Mouse (Mus musculus): ENCODE results near the gene 1700016H13Rik. TPM values are rescaled to one million over a fixed set of nuclear protein-coding genes. Genes with fewer than 3 reads are reported as not detected.

Gene 1700016H13Rik
- polyA plus RNA-seq, 1 experiment from 2014 or later = 0.25 TPM

DNA sequence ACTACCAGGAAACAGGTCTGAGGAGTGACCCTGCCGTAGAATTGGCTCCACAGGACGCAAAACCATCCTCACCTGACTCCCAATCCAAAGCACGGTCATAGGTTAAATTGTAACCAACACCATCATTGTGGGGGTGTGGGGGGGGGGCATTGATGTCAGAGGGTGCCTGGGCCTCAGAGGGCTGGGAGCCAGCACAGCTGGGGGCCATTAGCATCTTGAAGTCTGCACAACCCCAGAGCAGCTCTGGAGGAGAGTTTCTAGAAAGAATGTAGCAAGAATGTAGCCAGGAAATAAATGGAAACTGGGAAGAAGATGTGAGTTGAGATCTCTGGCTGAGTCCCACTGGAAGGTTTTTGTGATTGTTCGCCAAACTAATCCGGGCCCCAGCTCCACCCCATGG, 56.9 kb downstream of the 1700016H13Rik start:
- H3K4me1 ChIP-seq (ENCODE audit: control insufficient read depth, insufficient read depth, low read length) = no peaks in the 10 kb centered on the region
- H3K27me3 ChIP-seq (ENCODE audit: control insufficient read depth, insufficient read depth, low read length) = no peaks in the 10 kb centered on the region
- no peak overlapping the region for H3K9ac ChIP-seq (ENCODE audit: low read length)
- ATAC-seq (ENCODE audit: low FRiP score) (no peak), DNase-seq (ENCODE audit: low spot score, missing footprints) (no peak)
- WGBS = 85% methylated on average over 5 of the region's 5 CpGs
- no peak overlapping the region for H3K4me3 ChIP-seq (ENCODE audit: low read depth, low read length)
- no peak overlapping the region for H3K27ac ChIP-seq (ENCODE audit: low read depth, low read length)
- H3K4me2 ChIP-seq = no peak overlapping the region
- H3K36me3 ChIP-seq (ENCODE audit: control insufficient read depth, insufficient read depth, low read length) = no peaks in the 10 kb centered on the region
- no peaks in the 10 kb centered on the region for H3K9me3 ChIP-seq (ENCODE audit: control insufficient read depth, low read length)

DNA sequence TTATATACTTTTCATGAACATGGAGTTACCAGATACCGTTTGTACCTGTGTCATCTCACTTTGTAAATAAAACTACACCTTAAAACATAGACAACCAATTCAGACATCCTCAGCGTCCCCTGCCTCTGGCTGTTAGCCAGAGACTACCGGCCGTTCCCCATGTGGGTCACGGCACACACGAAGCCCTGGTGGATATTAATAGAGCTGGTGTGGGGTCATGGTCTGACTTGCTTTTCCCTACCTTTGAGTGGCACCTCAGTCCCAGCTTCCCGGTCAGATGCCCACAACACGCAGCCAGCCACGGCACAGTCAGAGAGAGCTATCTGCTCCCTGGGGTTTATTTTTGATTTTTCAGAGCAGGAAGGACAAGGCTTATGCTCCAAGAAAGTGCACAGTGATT, 57.5 kb downstream of the 1700016H13Rik start:
- Histone ChIP-seq H3K27me3 (ENCODE audit: control insufficient read depth, insufficient read depth, low read length) (no peaks in the 10 kb centered on the region), H3K4me3 (ENCODE audit: low read depth, low read length) (no peak overlapping the region), H3K9ac (ENCODE audit: low read length) (no peak overlapping the region), H3K36me3 (ENCODE audit: control insufficient read depth, insufficient read depth, low read length) (no peaks in the 10 kb centered on the region), H3K9me3 (ENCODE audit: control insufficient read depth, low read length) (no peaks in the 10 kb centered on the region), H3K27ac (ENCODE audit: low read depth, low read length) (no peak overlapping the region), H3K4me1 (ENCODE audit: control insufficient read depth, insufficient read depth, low read length) (no peaks in the 10 kb centered on the region), H3K4me2 (no peak overlapping the region)
- 93% methylated on average over 9 of the region's 9 CpGs for WGBS
- no peak for DNase-seq (ENCODE audit: low spot score, missing footprints)
- ATAC-seq (ENCODE audit: low FRiP score) = no peak

Other genes starting within 250 kb of the 1700016H13Rik start
- gene Ptpn13, start 230.8 kb downstream of the 1700016H13Rik start, polyA plus RNA-seq (2014; fragmentation: Nextera tagmentation; extraction: Ambion mirVana) = 15.0 and 18.1 TPM in 2 replicates
- gene Slc10a6, start 26.6 kb downstream of the 1700016H13Rik start, polyA plus RNA-seq (2014; fragmentation: Nextera tagmentation; extraction: Ambion mirVana) = 0.08 and 0.10 TPM in 2 replicates
- gene Aff1, start 36.4 kb upstream of the 1700016H13Rik start, polyA plus RNA-seq (2014; fragmentation: Nextera tagmentation; extraction: Ambion mirVana) = 4.9 and 5.9 TPM in 2 replicates

All from midbrain, embryonic 11.5 days (tissue).